Mouse (Mus musculus) kidney, postnatal 10 days (tissue): Measurements from ENCODE around the gene Lemd1.

Experiments used
- DNase-seq: peaks from one replicate; pipeline ENCODE4 v3.0.0; 2021; ENCODE audit warnings: mixed read lengths

The Lemd1 gene

DNA sequence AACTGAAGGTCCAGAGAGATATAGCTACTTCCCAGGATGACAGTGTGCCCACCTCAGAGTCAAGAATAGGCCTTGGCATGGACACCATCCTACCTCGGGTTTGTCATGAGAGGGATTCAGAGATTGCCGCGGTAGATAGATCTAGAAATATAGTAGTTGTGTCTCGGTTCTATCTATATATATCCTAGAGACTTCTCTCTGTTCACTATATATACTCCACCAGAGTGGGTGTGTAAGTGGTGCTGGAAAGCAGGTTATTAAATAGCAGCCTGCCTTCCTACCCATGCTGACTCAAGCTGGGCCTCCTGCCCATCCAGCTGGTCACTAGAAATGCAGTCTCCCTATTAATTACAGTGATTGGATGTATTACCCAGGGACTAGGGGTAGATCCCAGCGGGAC, 11.5 kb downstream of the Lemd1 start:
- no peak for DNase-seq

DNA sequence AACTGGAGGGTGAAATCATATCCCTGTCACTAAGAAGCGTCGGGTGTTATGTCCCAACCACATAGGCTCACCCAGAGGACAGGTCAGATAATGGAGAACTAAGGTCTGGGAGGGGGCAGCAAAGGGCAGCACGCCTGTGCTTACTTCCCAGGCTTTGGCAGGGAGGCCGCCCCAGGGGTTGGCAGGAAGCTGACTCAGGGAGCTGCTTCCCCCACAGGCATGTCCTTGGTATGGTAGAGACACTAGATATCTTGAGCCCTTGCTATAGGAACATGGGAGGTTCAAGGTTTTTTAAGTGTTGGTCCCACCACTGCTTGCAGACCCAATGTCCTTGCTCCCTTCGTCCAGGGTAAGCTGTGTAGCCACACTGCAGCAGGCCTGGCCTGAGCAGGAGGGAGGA, 14.7 kb downstream of the Lemd1 start:
- DNase-seq: no peak

DNA sequence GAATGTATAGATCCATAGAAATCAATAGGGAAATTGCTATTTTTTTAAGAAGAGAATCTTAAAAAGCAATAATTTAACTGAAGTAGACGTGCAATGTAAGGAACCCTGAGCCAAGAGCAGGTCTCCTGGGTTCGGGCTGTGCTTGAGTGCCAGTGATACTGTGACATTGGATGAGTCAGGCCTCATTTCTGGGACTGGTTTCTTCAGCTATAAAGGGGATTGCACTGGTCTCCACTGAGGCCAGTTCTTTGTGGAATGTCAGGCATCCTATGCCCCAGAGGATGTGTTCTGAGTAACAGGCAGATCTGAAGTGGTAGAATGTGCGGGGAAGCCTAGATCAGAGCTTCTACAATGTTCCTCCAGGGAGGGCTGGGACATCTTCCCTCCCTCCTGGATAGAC, 15.6 kb downstream of the Lemd1 start:
- no peak for DNase-seq

DNA sequence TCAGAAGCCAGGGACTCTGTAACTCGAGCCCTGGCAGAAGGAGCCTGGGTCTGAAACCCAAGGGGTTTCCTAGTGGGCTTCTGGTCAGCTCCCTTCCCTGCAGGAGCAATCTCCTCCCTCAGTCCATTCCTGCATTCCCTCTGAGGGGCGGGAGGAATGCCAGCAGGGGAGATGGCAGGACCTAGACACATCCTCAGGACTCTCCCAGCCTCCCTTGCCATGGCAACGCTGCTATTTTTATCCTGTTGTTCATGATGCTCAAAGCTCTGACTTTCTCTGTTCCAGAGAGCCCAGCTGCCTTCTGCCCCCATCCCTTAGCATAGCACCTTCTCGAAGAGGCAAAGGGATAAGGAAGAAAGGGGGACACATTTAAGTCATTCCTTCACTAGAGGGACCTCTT, 16.9 kb downstream of the Lemd1 start:
- DNase-seq: no peak

DNA sequence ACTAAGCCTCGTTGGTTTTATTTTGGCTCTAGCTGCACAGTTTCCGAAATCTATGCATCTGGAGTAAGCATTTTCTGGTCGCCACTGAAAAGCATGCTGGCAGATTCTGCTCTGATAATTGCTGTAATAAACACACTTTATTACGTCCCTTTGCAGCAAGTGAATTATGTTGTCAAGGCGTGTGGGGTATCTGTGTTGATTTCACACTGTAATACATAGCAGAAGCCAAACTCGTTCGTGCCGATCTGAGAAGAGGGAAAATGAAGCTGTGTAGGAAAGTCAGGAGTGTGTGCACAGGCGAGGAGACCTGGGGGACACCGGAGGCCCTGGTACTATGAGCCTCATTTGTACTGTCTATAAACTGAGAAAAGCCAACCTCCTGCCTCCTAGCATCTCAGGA, 18.2 kb downstream of the Lemd1 start:
- DNase-seq: no peak

DNA sequence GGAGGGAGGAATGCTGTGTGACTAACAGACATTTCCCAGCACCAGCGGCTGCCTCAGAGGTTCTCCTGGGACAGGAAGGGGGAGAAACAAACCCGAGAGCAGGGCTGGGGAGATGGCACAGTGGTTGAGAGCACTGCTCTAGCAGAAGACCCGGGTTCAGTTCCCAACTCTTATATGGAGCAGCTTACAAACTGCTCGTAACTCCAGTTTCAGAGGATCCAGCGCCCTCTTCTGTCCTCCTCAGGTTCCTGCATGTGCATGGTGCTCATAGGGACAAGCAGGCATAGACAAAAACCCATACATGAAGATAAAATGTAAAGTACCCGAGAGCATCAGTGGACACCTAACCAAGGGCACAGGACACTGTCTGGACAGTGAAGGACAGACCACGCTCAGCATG, 19.7 kb downstream of the Lemd1 start:
- peak; percentile 57 for DNase-seq

DNA sequence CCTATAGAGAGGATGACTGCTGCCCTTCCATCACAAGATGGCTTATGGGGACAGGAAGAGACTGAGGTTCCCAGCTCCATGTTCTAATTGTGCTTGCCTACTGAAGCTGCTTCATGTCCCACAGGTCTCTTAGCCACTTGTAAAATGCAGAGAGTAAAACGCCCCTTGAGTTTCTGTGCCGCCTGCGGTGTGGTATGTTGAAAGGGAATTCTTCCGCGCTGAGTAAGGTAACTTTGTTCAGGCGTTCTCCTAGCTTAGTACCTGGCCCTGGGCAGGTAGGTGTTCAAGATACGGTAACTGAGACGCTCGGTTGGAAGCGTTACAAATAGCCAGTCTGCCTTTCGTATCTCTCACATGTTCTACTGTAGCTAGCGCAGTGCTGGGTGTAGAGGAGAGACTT, 20.4 kb downstream of the Lemd1 start:
- no peak for DNase-seq

DNA sequence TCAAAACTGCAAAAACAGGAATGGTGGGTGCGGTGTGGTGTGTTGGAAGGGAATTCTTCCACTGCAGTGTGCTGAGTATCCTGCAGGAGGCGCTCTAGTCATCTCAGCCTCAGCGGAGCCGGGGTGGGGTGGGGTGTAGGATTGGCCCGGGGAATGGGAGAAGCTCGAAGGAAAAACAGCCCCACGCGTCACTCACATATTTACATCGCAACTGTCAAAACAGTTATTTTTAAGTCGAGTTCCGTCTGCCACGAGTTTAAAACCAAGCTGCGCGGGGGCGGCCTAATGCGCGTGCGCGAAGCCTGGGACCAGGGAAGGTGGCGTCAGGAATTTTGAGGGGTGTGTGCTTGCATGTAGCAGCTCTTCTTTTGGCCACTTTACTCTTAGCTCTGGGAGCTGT, 21.0 kb downstream of the Lemd1 start:
- peak; percentile 70 for DNase-seq

DNA sequence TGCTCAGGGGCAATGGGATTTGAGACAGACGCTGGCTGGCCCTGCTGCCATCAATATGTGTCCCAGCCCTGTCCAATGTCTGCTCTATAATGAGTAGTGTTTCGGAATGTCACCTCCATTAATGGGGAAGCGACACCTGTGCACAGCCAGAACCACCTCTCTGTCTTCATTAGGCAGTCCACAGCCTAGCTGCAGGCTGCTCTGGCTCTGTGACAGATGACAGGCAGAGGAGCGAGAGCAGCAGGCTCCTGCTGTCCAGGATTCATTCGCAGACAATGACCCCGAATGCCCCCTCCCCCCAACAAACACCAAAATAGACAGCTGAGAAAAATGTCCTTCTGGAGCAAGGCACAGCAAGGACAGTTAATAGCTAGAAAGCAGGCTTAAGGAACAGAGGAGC, 21.8 kb downstream of the Lemd1 start:
- peak; percentile 57 for DNase-seq

DNA sequence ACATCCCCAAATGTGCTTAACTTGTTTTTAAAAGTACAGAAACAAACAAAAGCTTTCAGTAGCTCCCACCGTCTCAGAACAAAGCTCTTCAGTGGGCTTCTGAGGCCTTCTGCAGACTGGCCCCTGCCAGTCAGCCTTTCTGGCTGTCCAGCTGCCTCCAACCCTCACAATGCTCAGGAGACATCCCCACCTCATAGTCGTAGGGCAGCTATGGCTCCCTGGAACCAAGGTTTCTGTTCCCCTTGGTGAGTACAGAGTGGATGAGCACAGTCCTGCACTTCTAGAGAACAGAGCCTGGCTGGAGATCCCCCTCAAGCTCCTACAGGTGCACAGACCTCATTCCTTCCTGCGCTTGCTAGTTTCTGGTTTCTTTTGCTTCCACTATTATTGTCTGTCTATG, 25.0 kb downstream of the Lemd1 start:
- no peak for DNase-seq

DNA sequence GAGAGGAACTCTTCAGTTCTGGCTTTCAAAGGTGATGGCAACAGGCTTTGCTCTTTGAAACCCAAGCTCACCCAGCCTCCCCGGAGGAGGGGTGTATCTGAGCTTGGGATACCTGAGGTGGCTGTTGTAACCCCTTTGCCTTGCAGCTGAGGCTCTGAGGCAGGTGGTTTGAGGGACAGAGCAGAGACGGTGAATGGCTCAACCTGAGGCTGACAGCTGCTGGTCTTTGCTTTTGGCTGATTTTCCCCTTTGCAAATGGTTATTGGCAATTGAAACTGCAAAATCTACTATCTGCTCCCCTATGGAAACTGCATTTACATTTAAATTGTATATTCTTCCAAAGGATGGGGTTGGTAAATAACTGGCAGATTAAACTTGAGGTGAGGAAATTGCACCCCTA, 30.4 kb downstream of the Lemd1 start:
- DNase-seq: no peak

DNA sequence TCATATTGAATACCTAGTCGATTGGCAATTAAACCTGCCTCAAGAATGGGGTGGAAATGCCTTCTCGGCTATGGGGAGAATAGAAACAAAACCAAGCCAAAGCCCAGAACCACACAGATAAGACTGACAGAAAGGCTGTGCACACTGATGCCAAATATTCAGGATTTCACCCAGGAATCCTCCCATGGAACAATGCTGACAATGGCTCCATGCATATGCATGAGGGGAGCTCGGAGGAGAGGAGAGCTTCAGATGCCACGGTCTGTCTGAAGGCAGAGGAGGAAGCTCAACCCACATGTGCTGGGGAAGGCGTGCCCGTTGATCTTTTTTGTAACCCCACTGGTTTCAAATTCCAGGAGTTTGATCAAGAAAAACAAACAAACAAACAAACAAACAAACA, 30.9 kb downstream of the Lemd1 start:
- DNase-seq: no peak

DNA sequence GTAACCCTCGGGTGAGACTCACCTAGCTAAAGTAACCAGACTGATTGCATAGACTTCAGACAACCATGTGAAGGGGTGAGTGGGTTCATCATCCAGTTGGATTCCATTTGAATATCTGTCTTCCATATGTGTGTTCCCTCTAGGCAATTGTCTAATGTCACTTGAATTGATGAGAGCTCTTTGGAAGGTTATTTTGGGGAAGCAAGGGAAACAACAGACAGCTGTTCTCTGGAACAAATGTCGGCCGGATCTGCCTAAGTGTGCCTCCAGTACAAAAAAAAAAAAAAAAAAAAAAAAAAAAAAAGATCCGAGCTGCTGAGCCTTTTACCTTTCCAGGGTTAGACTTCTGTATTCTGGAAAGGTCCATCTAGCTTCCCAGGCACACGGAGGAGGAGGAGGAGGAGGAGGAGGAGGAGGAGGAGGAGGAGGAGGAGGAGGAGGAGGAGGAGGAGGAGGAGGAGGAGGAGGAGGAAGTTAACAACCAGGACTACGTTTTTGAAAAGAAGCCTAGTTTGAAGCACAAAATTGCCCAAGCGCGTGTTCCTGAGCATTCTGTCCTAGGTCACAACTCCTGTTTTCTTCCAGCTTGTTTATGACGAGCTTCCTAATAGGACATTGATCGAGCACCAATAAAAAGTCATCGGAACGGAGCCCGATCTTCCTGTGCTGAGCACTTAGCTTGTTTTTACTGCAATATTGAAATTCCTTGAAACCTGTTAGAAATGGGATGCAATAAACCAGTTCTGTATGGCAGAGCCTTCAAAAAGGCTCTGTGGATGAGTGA, 35.3 kb downstream of the Lemd1 start:
- DNase-seq: no peak

DNA sequence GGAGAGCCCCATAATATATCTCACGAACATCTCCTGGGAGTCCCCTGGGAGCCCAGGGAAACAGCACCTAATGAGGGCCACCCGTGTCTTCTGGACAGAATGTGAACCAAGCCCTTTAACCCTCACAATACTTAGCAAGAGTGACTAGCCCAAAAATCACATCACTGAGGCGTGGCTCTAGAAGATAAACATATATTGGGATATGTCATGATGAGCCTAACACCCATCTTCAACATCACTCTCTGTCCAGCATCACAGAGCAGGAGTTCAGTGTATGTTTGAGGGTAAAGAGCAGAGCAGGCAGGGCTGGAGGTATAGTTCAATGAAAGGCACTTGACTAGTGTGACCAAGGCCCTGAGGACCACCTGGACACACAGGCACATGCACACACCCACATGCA, 38.4 kb downstream of the Lemd1 start, which contains the start of gene Gm10188:
TSS of gene Gm10188 (minus strand) at position 101 of the 400 bp plus-strand sequence.
- no peak for DNase-seq

DNA sequence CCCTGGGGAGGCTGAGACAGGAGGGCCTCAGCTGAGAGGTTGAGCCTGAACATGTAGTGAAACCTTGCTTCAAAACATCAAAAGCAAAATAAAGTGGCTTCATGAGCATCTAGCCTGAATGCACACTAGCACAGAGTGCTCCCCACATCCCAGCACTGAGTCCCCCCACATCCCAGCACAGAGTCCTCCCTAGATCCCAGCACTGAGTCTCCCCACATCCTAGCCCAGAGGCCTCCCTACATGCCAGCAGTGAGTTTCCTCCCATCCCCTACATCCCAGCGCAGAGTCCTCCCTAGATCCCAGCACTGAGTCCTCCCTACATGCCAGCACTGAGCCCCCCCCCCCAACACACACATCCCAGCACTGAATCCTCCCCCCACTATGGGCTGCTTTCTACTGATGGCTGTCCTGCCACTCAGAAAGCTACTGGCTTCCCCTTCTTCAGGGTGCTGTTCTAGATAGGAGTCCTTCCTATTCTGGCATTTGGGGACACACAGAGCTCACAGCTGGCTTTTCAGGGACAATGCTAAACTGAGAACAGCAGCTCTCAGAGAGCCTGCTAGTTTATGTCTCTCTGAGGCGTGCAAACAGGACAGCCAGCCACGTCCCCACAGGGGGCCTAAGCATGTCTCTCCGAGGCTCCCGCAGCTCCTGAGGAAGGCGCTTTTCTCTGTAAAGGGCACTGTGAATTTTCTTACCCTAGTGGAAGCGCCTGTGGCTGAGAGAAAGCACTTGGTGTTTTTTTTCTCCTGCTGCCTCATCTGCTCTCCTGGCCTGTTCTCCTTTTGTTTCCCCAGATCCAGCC, 40.4 kb downstream of the Lemd1 start:
- no peak for DNase-seq

DNA sequence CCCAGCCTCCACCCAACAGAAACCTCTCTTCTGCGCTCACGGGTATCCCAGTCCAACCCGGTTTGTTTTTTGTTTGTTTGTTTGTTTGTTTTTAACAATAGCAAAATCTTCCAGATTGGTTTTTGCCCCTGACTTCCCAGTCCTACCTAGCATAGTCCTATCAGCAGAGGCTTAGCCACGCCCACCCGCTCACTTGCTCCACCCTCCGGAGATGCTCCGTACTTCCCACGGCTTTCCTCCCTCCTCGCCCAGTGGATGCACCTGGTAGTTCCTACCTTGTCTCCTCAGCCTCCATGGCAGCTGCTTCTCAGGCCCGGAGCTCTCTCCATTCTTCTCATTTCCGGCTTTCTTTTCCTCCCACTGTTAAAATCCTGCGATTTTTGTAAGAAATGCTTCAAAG, 42.3 kb downstream of the Lemd1 start:
- DNase-seq: peak; percentile 64

DNA sequence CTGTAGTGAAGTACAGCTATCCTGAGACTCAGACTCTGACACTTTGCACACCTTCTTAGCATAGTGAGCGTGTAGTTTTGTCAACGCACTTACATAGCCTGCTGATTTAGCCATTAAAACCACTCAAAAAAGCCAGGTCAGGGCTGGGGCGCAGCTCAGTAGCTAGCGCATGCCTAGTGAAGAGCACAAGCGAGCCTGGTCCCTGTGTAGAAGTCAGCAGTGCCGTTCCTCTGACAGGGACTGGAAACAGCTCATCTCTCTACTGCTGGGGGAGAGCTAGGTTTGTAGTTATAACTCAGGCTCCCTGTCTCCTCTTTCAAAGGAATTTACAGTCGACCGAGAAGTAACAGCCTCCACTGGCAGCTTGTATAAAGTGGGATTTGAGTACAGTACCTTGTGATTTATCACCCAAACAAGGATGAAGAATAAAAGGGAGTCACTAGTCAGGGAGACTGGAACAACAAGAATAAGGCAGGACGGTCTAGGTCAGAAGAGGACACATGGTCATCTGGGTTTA, 43.6 kb downstream of the Lemd1 start:
- DNase-seq: no peak

DNA sequence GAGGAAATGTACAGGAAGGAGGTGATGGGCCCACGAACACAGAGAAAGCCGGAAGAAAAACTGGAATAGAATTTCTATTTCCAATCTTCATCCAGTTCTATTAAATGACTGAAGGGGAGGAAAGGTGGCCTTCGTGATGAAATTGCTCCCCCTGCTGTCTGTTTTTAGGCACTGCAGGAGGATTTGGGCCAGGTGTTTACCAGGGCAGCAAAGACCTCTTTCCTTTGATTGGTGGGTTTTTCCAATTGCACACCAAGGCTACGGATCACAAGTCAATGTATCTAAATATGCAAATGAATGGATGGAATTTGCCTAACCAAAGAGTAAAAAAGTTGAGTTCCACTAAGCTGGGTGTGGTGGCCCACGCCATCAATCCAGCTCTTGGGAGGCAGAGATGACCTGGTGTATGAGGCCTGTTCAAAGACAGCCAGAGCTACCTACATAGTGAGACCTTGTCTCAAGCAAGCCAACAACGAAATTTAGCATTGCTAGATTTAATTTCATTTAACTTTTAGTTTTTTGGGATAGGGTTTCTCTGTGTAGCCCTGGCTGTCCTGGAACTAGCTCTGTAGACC, 46.4 kb downstream of the Lemd1 start:
- peak; percentile 80 for DNase-seq

DNA sequence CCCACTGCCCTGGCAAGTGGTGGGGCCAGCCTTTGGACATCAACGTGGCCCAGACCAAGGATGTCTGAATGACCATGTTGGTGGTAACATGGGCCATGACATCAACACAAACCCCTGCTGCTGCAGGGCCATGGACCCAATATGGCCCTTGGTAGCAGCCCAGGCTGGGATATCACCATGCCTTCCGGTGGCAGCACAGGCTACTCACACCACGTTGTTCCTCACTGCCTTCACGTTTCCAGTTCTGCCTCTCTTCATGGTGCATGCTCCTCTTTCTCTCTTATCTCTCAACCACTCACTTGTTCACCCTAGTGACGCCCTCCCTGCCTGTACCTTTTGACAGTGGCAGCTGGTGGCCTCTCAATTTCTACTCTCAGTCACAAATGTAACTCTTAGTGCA, 53.8 kb downstream of the Lemd1 start:
- no peak for DNase-seq

DNA sequence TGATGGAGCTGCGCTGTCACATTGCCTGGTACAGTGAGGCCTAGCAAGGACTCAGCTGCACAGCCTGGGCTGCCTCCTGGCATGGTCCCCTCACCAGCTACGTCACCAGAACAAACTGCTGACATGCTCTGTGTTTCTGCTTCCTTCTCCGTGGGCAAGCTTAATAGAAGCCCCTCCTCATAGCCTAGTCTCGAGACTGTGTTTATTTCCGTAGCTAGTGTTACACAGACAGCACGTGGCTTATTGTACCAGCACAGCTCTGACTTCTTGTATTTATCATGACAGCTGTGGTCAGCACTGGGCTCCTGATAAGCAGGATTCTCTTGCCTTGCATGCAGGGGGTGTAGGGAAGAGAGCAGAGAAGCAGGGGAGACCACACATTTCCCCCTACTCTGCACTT, 54.9 kb downstream of the Lemd1 start:
- no peak for DNase-seq

DNA sequence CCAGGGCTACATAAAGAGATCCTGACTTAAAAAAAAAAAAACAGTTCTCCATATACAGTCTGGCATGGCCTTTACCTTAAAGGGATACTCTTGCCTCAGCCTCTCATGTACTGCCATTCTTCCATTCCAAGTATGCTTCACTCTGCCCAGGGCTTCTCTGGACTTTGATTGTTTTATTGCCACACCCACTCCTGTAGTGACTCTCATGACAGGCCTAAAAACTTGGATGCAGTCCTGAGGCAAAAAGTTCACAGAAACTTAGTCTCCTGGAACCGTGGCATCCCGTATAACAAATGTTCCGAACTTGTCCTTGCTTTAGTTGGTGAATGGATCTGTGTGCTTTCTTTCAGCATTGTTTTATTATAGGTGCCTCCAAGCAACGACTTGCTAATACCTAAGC, 55.4 kb downstream of the Lemd1 start:
- DNase-seq: no peak

DNA sequence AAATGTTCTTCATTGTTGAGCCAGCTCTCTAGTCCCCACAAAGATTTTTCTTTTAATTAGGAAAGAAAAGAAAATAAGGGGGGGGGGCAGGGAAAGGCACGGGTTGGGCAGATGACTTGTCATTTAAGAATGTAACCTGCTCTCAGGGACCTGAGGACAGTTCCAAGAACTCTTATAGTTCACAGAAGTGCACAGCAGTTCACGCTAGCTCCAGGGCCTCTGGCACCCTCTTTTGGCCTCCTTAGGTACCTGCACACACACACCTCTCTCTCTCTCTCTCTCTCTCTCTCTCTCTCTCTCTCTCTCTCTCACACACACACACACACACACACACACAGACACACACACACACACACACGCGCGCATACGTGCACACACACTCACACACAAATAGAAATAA, 63.2 kb downstream of the Lemd1 start:
- no peak for DNase-seq

DNA sequence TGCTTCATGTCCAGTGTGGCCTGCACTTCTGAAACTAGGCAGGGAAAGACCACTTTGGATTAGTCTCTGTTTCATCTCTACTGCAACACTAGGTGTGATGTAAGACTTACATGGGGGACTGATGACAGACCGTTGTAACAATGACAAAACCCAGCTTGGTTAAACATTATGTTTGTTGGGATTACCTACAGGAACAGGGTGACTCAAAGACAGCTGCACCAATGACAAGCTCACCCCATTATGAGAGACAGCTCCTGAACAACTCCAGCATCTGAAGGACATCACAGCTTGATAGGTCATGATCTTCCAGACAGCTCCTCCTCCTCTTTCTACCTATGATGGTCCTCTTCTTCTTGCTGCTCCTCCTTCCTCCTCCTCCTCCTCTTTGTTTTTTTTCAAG, 69.1 kb downstream of the Lemd1 start:
- DNase-seq: no peak

DNA sequence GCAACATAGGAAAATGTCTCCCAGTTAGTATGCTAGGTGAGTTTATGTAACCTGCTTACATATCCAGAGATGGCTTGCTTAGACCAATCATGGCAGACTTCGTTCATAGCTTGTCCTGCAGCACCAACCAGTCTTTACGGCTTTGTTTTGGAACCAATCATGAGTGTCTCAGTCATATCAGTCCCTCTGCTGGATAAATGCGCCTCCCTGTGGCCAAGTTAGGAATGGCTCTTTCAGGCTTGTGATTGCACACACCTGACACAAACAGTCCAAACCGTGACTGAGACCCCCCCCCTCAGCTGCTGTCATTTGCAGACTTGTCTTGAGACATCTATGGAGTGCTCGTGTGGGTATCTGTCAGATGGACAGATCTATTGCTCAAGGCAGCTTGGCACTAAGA, 69.8 kb downstream of the Lemd1 start:
- no peak for DNase-seq
